Mouse (Mus musculus): ENCODE data around the gene Hcn1. TPM values are rescaled to one million over a fixed set of nuclear protein-coding genes. Genes with fewer than 3 reads are reported as not detected.

The Hcn1 gene
- polyA plus RNA-seq, 1 experiment: 0.37 TPM

DNA sequence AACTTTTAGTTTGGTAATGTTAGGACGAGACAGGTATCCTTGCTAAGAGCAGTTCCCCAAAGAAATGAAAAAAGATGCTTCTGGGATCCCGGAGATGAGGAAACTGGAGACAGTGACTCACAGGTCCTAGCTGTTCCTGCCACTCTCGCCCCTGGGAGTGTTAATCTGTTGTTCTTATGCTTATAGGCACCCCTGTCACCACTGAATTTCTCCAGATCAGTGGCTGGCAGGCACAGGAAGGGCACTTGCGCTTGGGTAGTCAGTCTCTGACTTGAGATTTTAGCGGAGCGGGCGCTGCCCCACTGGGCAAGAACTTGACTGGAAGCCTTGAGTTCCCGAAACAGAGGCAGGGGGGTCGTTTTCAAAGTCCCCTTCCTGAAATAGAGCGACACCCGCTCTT, 1.3 kb downstream of the Hcn1 start:
- no peaks in the 10 kb centered on the region for H3K36me3 ChIP-seq (ENCODE audit: control insufficient read depth, insufficient read depth, low read length)
- 0 out of 2 replicates have a peak, but pooled peaks cover 2% of the 10 kb centered on the region for H3K27me3 ChIP-seq (ENCODE audit: control insufficient read depth, insufficient read depth, low read length)
- no peak overlapping the region for H3K27ac ChIP-seq (ENCODE audit: control insufficient read depth, insufficient read depth, low read depth, low read length)
- H3K4me1 ChIP-seq (ENCODE audit: control insufficient read depth, insufficient read depth, low read length): peaks cover 6% of the 10 kb centered on the region; the same call in 1 of the 2 replicates
- no peak overlapping the region for H3K4me3 ChIP-seq (ENCODE audit: control insufficient read depth, low read depth, low read length)
- TF ChIP-seq CTCF (IDR thresholded peaks at IDR 0.05; ENCODE audit: control insufficient read depth, insufficient read depth, insufficient replicate concordance, low read depth, low read length): no peak
- no peak for TF ChIP-seq POLR2A (IDR thresholded peaks at IDR 0.05; ENCODE audit: control insufficient read depth, low read depth, low read length)

DNA sequence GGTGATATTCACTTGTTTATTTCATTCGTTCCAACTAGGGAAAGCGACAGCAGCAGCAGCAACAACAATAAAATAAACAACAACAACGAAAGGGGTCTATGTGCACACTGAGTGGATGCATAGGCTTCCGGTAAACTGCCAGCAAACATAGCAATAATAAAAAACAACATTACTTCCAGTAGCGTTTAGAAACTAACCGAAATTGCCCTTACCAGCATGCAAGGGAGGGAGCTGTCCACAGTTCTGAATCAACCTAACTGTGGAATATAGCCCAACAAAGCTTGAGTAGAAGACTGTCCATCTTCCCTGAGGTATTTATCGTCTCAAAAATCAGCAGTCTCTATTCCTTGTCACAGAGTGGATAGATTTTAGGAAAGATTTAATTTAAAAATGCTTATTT, 2.0 kb downstream of the Hcn1 start:
- H3K27ac ChIP-seq (ENCODE audit: control insufficient read depth, insufficient read depth, low read depth, low read length): no peak overlapping the region
- no peak for TF ChIP-seq POLR2A (IDR thresholded peaks at IDR 0.05; ENCODE audit: control insufficient read depth, low read depth, low read length)
- no peak for TF ChIP-seq CTCF (IDR thresholded peaks at IDR 0.05; ENCODE audit: control insufficient read depth, insufficient read depth, insufficient replicate concordance, low read depth, low read length)
- peaks cover 6% of the 10 kb centered on the region; the same call in 1 of the 2 replicates for H3K4me1 ChIP-seq (ENCODE audit: control insufficient read depth, insufficient read depth, low read length)
- no peaks in the 10 kb centered on the region for H3K36me3 ChIP-seq (ENCODE audit: control insufficient read depth, insufficient read depth, low read length)
- H3K4me3 ChIP-seq (ENCODE audit: control insufficient read depth, low read depth, low read length): no peak overlapping the region
- 0 out of 2 replicates have a peak, but pooled peaks cover 2% of the 10 kb centered on the region for H3K27me3 ChIP-seq (ENCODE audit: control insufficient read depth, insufficient read depth, low read length)

DNA sequence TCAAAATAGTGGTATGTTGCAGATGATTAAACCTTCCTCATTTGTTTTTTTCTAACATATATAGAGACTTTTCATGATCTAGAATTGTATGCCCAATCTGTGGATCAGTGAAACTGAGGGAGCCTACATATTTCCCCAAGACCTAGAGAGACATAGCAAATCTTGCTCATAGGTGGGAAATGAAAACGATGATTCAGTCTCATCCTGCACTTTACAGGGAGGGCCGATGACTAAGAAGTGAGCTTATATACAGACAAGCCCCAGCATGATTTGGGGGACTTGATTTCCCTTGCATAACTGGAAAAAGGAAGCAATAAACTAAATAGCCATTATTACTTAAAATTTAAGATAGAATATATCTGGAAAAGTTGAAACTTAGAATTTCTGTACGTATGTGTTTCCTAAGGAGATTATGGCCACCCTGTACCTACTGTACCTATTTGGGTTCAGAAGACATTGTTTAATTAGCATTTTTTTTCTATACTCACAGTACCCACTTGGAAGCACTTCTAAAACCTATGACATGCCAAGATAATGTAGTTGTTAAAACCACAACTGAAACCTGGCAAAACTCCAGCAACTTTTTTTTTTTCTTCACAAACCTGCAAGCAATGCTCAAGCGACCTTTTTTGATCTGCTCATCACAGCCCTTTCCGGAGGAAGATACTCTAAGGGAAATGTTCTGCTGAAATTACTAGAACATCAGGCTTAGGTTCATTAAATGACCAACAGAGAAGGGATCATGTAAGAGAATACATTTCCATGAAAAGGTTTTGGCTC, 3.0 kb downstream of the Hcn1 start:
- no peak overlapping the region for H3K4me3 ChIP-seq (ENCODE audit: control insufficient read depth, low read depth, low read length)
- H3K27ac ChIP-seq (ENCODE audit: control insufficient read depth, insufficient read depth, low read depth, low read length): no peak overlapping the region
- TF ChIP-seq CTCF (IDR thresholded peaks at IDR 0.05; ENCODE audit: control insufficient read depth, insufficient read depth, insufficient replicate concordance, low read depth, low read length) (no peak), POLR2A (IDR thresholded peaks at IDR 0.05; ENCODE audit: control insufficient read depth, low read depth, low read length) (no peak)
- peaks cover 6% of the 10 kb centered on the region; the same call in 1 of the 2 replicates for H3K4me1 ChIP-seq (ENCODE audit: control insufficient read depth, insufficient read depth, low read length)
- no peaks in the 10 kb centered on the region for H3K36me3 ChIP-seq (ENCODE audit: control insufficient read depth, insufficient read depth, low read length)
- H3K27me3 ChIP-seq (ENCODE audit: control insufficient read depth, insufficient read depth, low read length): 0 out of 2 replicates have a peak, but pooled peaks cover 2% of the 10 kb centered on the region

DNA sequence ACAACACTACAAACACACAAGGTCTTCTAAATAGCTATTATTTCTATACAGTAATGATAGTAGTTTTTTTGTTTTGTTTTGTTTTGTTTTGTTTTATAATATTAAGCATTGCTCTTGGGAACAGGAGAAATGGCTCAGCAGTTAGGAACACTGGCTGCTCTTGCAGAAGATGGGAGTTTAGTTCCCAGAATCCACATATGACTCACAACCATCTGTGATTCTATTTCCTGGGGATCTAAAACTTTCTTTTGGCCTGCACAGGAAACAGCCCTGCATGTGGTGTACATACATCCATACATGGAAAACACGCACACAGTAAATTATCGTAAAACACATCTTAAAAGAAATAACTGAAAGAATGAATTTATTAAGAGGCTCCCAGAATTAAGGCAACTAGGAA, 9.8 kb downstream of the Hcn1 start:
- Histone ChIP-seq H3K27ac (ENCODE audit: control insufficient read depth, insufficient read depth, low read depth, low read length) (no peak overlapping the region), H3K4me1 (ENCODE audit: control insufficient read depth, insufficient read depth, low read length) (no peaks in the 10 kb centered on the region), H3K36me3 (ENCODE audit: control insufficient read depth, insufficient read depth, low read length) (no peaks in the 10 kb centered on the region), H3K4me3 (ENCODE audit: control insufficient read depth, low read depth, low read length) (no peak overlapping the region), H3K27me3 (ENCODE audit: control insufficient read depth, insufficient read depth, low read length) (no peaks in the 10 kb centered on the region)
- no peak for TF ChIP-seq CTCF (IDR thresholded peaks at IDR 0.05; ENCODE audit: control insufficient read depth, insufficient read depth, insufficient replicate concordance, low read depth, low read length)
- no peak for TF ChIP-seq POLR2A (IDR thresholded peaks at IDR 0.05; ENCODE audit: control insufficient read depth, low read depth, low read length)

DNA sequence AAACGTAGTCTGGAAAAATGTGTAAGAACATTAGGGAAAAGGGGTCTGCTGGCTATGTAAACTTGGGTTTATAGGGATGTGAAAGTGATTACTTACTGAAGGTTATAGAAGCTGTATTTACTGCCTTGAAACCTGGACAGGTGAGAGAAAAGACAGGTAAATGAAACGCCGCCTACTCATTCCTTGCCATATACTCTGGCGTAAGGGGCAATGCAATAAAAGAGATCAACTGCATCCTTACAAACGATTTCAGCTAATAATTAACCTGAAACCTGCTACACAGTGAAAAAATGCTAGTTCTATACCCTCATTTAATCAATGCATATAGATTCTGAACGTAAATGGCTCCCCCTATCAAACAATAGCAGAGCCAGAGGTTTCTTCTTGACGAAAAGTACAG, 17.4 kb downstream of the Hcn1 start:
- TF ChIP-seq POLR2A (IDR thresholded peaks at IDR 0.05; ENCODE audit: control insufficient read depth, low read depth, low read length) (no peak), CTCF (IDR thresholded peaks at IDR 0.05; ENCODE audit: control insufficient read depth, insufficient read depth, insufficient replicate concordance, low read depth, low read length) (no peak)
- Histone ChIP-seq H3K27me3 (ENCODE audit: control insufficient read depth, insufficient read depth, low read length) (no peaks in the 10 kb centered on the region), H3K4me3 (ENCODE audit: control insufficient read depth, low read depth, low read length) (no peak overlapping the region), H3K4me1 (ENCODE audit: control insufficient read depth, insufficient read depth, low read length) (no peaks in the 10 kb centered on the region), H3K27ac (ENCODE audit: control insufficient read depth, insufficient read depth, low read depth, low read length) (no peak overlapping the region), H3K36me3 (ENCODE audit: control insufficient read depth, insufficient read depth, low read length) (no peaks in the 10 kb centered on the region)

DNA sequence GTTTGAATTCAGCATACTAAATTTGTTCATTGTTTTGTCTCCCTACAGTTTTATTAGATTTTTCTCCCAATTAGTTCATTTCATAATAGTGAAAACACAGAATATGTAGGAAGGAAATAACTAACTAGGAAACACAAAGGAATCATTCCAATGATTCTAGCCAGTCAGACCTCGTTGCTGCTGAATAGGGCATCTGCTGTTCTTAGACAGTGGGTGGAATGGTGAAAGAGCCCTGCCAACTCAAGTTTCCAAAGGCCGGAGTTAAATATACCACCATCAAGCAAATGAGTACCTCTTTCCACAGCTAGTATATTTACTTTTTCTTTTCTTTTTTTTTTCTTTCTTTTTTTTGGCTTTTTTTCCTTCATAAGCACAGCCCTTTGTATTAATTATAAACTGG, 55.4 kb downstream of the Hcn1 start:
- H3K4me3 ChIP-seq (ENCODE audit: control insufficient read depth, low read depth, low read length): no peak overlapping the region
- no peaks in the 10 kb centered on the region for H3K36me3 ChIP-seq (ENCODE audit: control insufficient read depth, insufficient read depth, low read length)
- TF ChIP-seq POLR2A (IDR thresholded peaks at IDR 0.05; ENCODE audit: control insufficient read depth, low read depth, low read length) (no peak), CTCF (IDR thresholded peaks at IDR 0.05; ENCODE audit: control insufficient read depth, insufficient read depth, insufficient replicate concordance, low read depth, low read length) (no peak)
- H3K27me3 ChIP-seq (ENCODE audit: control insufficient read depth, insufficient read depth, low read length): no peaks in the 10 kb centered on the region
- no peaks in the 10 kb centered on the region for H3K4me1 ChIP-seq (ENCODE audit: control insufficient read depth, insufficient read depth, low read length)
- H3K27ac ChIP-seq (ENCODE audit: control insufficient read depth, insufficient read depth, low read depth, low read length): no peak overlapping the region

DNA sequence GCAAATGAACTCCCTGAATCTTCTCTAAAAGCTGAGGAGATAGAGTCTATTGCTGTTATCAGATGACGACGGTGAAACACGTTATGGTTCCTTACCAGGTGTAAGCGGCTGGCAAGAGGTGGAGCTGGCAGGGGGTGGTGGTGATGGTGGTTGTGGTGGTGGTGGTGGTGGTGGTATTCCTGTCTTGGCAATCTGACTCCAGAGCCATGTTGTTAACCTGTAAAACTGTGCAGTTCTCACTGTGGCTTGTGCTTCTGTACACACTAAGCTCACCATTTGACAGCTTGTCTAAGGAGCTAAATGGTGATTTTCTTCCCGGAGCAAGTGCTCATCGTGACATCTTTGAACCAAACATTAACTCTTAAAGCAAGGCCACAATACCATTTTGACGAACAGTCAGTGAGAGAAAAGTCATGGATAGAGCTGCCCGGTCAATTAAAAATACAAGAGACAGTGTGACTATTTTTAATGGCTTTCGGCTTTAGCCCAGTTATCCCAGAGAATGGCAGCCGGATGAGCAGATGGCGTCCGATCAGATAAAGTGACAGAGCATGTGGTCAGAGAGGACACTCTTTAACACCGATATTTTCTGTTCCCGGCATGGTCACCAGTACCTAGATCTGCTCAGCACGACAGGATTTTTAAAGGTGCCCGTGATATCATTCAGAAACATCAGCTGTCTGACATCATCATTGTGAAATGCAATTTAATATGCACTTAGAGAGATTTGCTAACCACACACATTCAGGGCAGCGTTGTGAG, 56.5 kb downstream of the Hcn1 start:
- H3K27ac ChIP-seq (ENCODE audit: control insufficient read depth, insufficient read depth, low read depth, low read length): no peak overlapping the region

More for the DNA sequence above, 56.5 kb downstream of the Hcn1 start:
- no peak overlapping the region for H3K4me3 ChIP-seq (ENCODE audit: control insufficient read depth, low read depth, low read length)
- no peak for TF ChIP-seq CTCF (IDR thresholded peaks at IDR 0.05; ENCODE audit: control insufficient read depth, insufficient read depth, insufficient replicate concordance, low read depth, low read length)
- no peak for TF ChIP-seq POLR2A (IDR thresholded peaks at IDR 0.05; ENCODE audit: control insufficient read depth, low read depth, low read length)
- no peaks in the 10 kb centered on the region for H3K27me3 ChIP-seq (ENCODE audit: control insufficient read depth, insufficient read depth, low read length)
- H3K4me1 ChIP-seq (ENCODE audit: control insufficient read depth, insufficient read depth, low read length): no peaks in the 10 kb centered on the region
- no peaks in the 10 kb centered on the region for H3K36me3 ChIP-seq (ENCODE audit: control insufficient read depth, insufficient read depth, low read length)
